Mouse (Mus musculus): Measurements from ENCODE around the gene Pam. TPM values are rescaled to one million over a fixed set of nuclear protein-coding genes. Genes with fewer than 3 reads are reported as not detected.

The Pam gene
- polyA plus RNA-seq, 1 experiment from 2014 or later = 10.1 TPM

- 60% methylated on average over 6 of the region's 6 CpGs for WGBS
- Histone ChIP-seq H3K4me3 (no peak overlapping the region), H3K36me3 (no peaks in the 10 kb centered on the region), H3K4me1 (no peaks in the 10 kb centered on the region), H3K27ac (no peak overlapping the region), H3K27me3 (ENCODE audit: low read depth, poor library complexity, severe bottlenecking) (no peaks in the 10 kb centered on the region), H3K9me3 (replicated peaks) (no peaks in the 10 kb centered on the region)
- DNase-seq (ENCODE audit: low spot score) = peak; percentile 47
Observed at GRCm38 (mm10) chr1:98072045-98072444, 23.4 kb downstream of the Pam start.

- no peak overlapping the region for H3K4me3 ChIP-seq
- no peak overlapping the region for H3K27ac ChIP-seq
- 91% methylated on average over 9 of the region's 9 CpGs for WGBS
- no peaks in the 10 kb centered on the region for H3K9me3 ChIP-seq (replicated peaks)
- no peaks in the 10 kb centered on the region for H3K27me3 ChIP-seq (ENCODE audit: low read depth, poor library complexity, severe bottlenecking)
- H3K36me3 ChIP-seq = no peaks in the 10 kb centered on the region
- no peak for DNase-seq (ENCODE audit: low spot score)
- H3K4me1 ChIP-seq = no peaks in the 10 kb centered on the region
Observed at GRCm38 (mm10) chr1:98071436-98071835, 24.0 kb downstream of the Pam start.

- 66% methylated on average over 5 of the region's 5 CpGs for WGBS
- H3K27ac ChIP-seq = no peak overlapping the region
- H3K4me3 ChIP-seq = no peak overlapping the region
- DNase-seq (ENCODE audit: low spot score) = no peak
- H3K4me1 ChIP-seq = no peaks in the 10 kb centered on the region
- H3K36me3 ChIP-seq = no peaks in the 10 kb centered on the region
- no peaks in the 10 kb centered on the region for H3K27me3 ChIP-seq (ENCODE audit: low read depth, poor library complexity, severe bottlenecking)
- H3K9me3 ChIP-seq (replicated peaks) = no peaks in the 10 kb centered on the region
Observed at GRCm38 (mm10) chr1:98070743-98071325, 24.6 kb downstream of the Pam start.

GRCm38 (mm10) chr1:98068177-98068576 is 27.3 kb downstream of the Pam start:
- Histone ChIP-seq H3K4me3 (no peak overlapping the region), H3K27me3 (ENCODE audit: low read depth, poor library complexity, severe bottlenecking) (no peaks in the 10 kb centered on the region), H3K4me1 (no peaks in the 10 kb centered on the region), H3K9me3 (replicated peaks) (no peaks in the 10 kb centered on the region), H3K27ac (no peak overlapping the region), H3K36me3 (no peaks in the 10 kb centered on the region)
- WGBS = 95% methylated on average over 4 of the region's 4 CpGs
- DNase-seq (ENCODE audit: low spot score) = no peak

GRCm38 (mm10) chr1:98062074-98062473 is 33.4 kb downstream of the Pam start:
- H3K4me1 ChIP-seq = no peaks in the 10 kb centered on the region
- no peak for DNase-seq (ENCODE audit: low spot score)
- no peak overlapping the region for H3K4me3 ChIP-seq
- 72% methylated on average over 2 of the region's 2 CpGs for WGBS
- H3K36me3 ChIP-seq = no peaks in the 10 kb centered on the region
- no peak overlapping the region for H3K27ac ChIP-seq
- no peaks in the 10 kb centered on the region for H3K27me3 ChIP-seq (ENCODE audit: low read depth, poor library complexity, severe bottlenecking)
- no peaks in the 10 kb centered on the region for H3K9me3 ChIP-seq (replicated peaks)

- WGBS = 95% methylated on average over 1 of the region's 1 CpGs
- Histone ChIP-seq H3K4me3 (no peak overlapping the region), H3K36me3 (no peaks in the 10 kb centered on the region), H3K9me3 (replicated peaks) (no peaks in the 10 kb centered on the region), H3K27ac (no peak overlapping the region), H3K27me3 (ENCODE audit: low read depth, poor library complexity, severe bottlenecking) (no peaks in the 10 kb centered on the region), H3K4me1 (0 out of 2 replicates have a peak, but pooled peaks cover 3% of the 10 kb centered on the region)
- no peak for DNase-seq (ENCODE audit: low spot score)
Observed at GRCm38 (mm10) chr1:98059401-98059800, 36.0 kb downstream of the Pam start.

- H3K27me3 ChIP-seq (ENCODE audit: low read depth, poor library complexity, severe bottlenecking) = no peaks in the 10 kb centered on the region
- no peaks in the 10 kb centered on the region for H3K36me3 ChIP-seq
- 0 out of 2 replicates have a peak, but pooled peaks cover 3% of the 10 kb centered on the region for H3K4me1 ChIP-seq
- no peak overlapping the region for H3K27ac ChIP-seq
- no peak overlapping the region for H3K4me3 ChIP-seq
- no peaks in the 10 kb centered on the region for H3K9me3 ChIP-seq (replicated peaks)
- WGBS = 66% methylated on average over 11 of the region's 11 CpGs
- no peak for DNase-seq (ENCODE audit: low spot score)
Observed at GRCm38 (mm10) chr1:98056996-98057945, 38.2 kb downstream of the Pam start.

GRCm38 (mm10) chr1:98056277-98056676 is 39.2 kb downstream of the Pam start:
- Histone ChIP-seq H3K9me3 (replicated peaks) (no peaks in the 10 kb centered on the region), H3K4me3 (no peak overlapping the region), H3K36me3 (no peaks in the 10 kb centered on the region), H3K27ac (no peak overlapping the region), H3K27me3 (ENCODE audit: low read depth, poor library complexity, severe bottlenecking) (no peaks in the 10 kb centered on the region), H3K4me1 (0 out of 2 replicates have a peak, but pooled peaks cover 3% of the 10 kb centered on the region)
- DNase-seq (ENCODE audit: low spot score) = no peak
- 83% methylated on average over 6 of the region's 6 CpGs for WGBS

GRCm38 (mm10) chr1:98055591-98055990 is 39.9 kb downstream of the Pam start:
- H3K4me1 ChIP-seq = peaks cover 7% of the 10 kb centered on the region; the same call in 1 of the 2 replicates
- WGBS = 93% methylated on average over 8 of the region's 8 CpGs
- DNase-seq (ENCODE audit: low spot score) = no peak

GRCm38 (mm10) chr1:98053994-98054393 is 41.5 kb downstream of the Pam start:
- Histone ChIP-seq H3K4me3 (no peak overlapping the region), H3K4me1 (peaks cover 7% of the 10 kb centered on the region; the same call in 1 of the 2 replicates), H3K9me3 (replicated peaks) (no peaks in the 10 kb centered on the region), H3K27ac (no peak overlapping the region), H3K36me3 (no peaks in the 10 kb centered on the region), H3K27me3 (ENCODE audit: low read depth, poor library complexity, severe bottlenecking) (no peaks in the 10 kb centered on the region)
- DNase-seq (ENCODE audit: low spot score) = no peak
- WGBS = 60% methylated on average over 3 of the region's 3 CpGs

More at GRCm38 (mm10) chr1:98055591-98055990, 39.9 kb downstream of the Pam start:
- Histone ChIP-seq H3K9me3 (replicated peaks) (no peaks in the 10 kb centered on the region), H3K27me3 (ENCODE audit: low read depth, poor library complexity, severe bottlenecking) (no peaks in the 10 kb centered on the region), H3K36me3 (no peaks in the 10 kb centered on the region), H3K27ac (no peak overlapping the region), H3K4me3 (no peak overlapping the region)

GRCm38 (mm10) chr1:98053447-98053846 is 42.0 kb downstream of the Pam start:
- no peaks in the 10 kb centered on the region for H3K36me3 ChIP-seq
- H3K27ac ChIP-seq = no peak overlapping the region
- DNase-seq (ENCODE audit: low spot score) = no peak
- no peaks in the 10 kb centered on the region for H3K9me3 ChIP-seq (replicated peaks)
- WGBS = 94% methylated on average over 2 of the region's 2 CpGs
- no peaks in the 10 kb centered on the region for H3K27me3 ChIP-seq (ENCODE audit: low read depth, poor library complexity, severe bottlenecking)
- no peak overlapping the region for H3K4me3 ChIP-seq
- H3K4me1 ChIP-seq = peaks cover 9% of the 10 kb centered on the region

- 94% methylated on average over 4 of the region's 4 CpGs for WGBS
- Histone ChIP-seq H3K4me1 (peaks cover 16% of the 10 kb centered on the region), H3K36me3 (no peaks in the 10 kb centered on the region)
Observed at GRCm38 (mm10) chr1:98052775-98053174, 42.7 kb downstream of the Pam start.

GRCm38 (mm10) chr1:98051039-98051438 is 44.4 kb downstream of the Pam start:
- DNase-seq (ENCODE audit: low spot score) = no peak
- no peak overlapping the region for H3K27ac ChIP-seq
- no peaks in the 10 kb centered on the region for H3K9me3 ChIP-seq (replicated peaks)
- peaks cover 25% of the 10 kb centered on the region for H3K4me1 ChIP-seq
- no peak overlapping the region for H3K4me3 ChIP-seq
- 49% methylated on average over 3 of the region's 3 CpGs for WGBS
- H3K27me3 ChIP-seq (ENCODE audit: low read depth, poor library complexity, severe bottlenecking) = no peaks in the 10 kb centered on the region
- H3K36me3 ChIP-seq = no peaks in the 10 kb centered on the region

More at GRCm38 (mm10) chr1:98052775-98053174, 42.7 kb downstream of the Pam start:
- H3K27me3 ChIP-seq (ENCODE audit: low read depth, poor library complexity, severe bottlenecking) = no peaks in the 10 kb centered on the region
- no peak for DNase-seq (ENCODE audit: low spot score)
- H3K4me3 ChIP-seq = no peak overlapping the region
- no peak overlapping the region for H3K27ac ChIP-seq
- no peaks in the 10 kb centered on the region for H3K9me3 ChIP-seq (replicated peaks)

Data from limb, embryonic 10.5 days (tissue).